Mouse (Mus musculus) embryonic facial prominence, embryonic 13.5 days (tissue): ENCODE results near the gene Agt. TPM values are rescaled to one million over a fixed set of nuclear protein-coding genes. Genes with fewer than 3 reads are reported as not detected.

Source experiments
- ATAC-seq: fragments of 200-750 bp; cut with Nextera tagmentation; 2 replicates; pipeline ENCODE4 v1.8.0; 2017; ENCODE audit warnings: low read depth; ENCODE audit not compliant: insufficient number of reproducible peaks, insufficient read depth, low FRiP score, low TSS enrichment
- H3K27ac ChIP-seq: fragments of 300-500 bp; sonication (generic); 2 replicates; pipeline ENCODE4 v1.5.1; 2015; ENCODE audit warnings: moderate library complexity, mild to moderate bottlenecking, inconsistent platforms
- H3K27me3 ChIP-seq: fragments of 300-500 bp; sonication (generic); 2 replicates; pipeline ENCODE4 v1.6.1; 2015; ENCODE audit warnings: mild to moderate bottlenecking, inconsistent platforms
- H3K36me3 ChIP-seq: fragments of 300-500 bp; sonication (generic); 2 replicates; pipeline ENCODE4 v1.6.1; 2015; ENCODE audit warnings: mild to moderate bottlenecking, inconsistent platforms
- H3K4me1 ChIP-seq: fragments of 300-500 bp; sonication (generic); 2 replicates; pipeline ENCODE4 v1.6.1; 2015; ENCODE audit warnings: inconsistent platforms
- H3K4me2 ChIP-seq: fragments of 300-500 bp; sonication (generic); 2 replicates; pipeline ENCODE4 v1.6.1; 2015; ENCODE audit warnings: moderate library complexity, mild to moderate bottlenecking, inconsistent platforms
- H3K4me3 ChIP-seq: fragments of 300-500 bp; sonication (generic); 2 replicates; pipeline ENCODE4 v1.5.1; 2015; ENCODE audit warnings: mild to moderate bottlenecking, inconsistent platforms
- H3K9ac ChIP-seq: fragments of 300-500 bp; sonication (generic); 2 replicates; pipeline ENCODE4 v1.6.1; 2015; ENCODE audit warnings: mild to moderate bottlenecking, inconsistent platforms
- H3K9me3 ChIP-seq: fragments of 300-500 bp; sonication (generic); 2 replicates; pipeline ENCODE4 v1.6.1; 2016; ENCODE audit warnings: inconsistent platforms
- WGBS: fragments of 180-500 bp; shearing (Covaris S2); methylation state at CpG from one replicate; pipeline ENCODE4 v1.1.7; 2015; ENCODE audit warnings: mixed read lengths; 5-methylcytosine and 5-hydroxymethylcytosine counted together
- polyA plus RNA-seq: library from polyadenylated mRNA; unstranded; fragments of >200 nt; fragmentation: Nextera tagmentation; extraction: Ambion mirVana; gene quantifications from 2 replicates; pipeline ENCODE4 v1.2.1, GENCODE M21; 2015

The Agt gene
- 0.28 and 1.9 TPM in 2 replicates for polyA plus RNA-seq

DNA sequence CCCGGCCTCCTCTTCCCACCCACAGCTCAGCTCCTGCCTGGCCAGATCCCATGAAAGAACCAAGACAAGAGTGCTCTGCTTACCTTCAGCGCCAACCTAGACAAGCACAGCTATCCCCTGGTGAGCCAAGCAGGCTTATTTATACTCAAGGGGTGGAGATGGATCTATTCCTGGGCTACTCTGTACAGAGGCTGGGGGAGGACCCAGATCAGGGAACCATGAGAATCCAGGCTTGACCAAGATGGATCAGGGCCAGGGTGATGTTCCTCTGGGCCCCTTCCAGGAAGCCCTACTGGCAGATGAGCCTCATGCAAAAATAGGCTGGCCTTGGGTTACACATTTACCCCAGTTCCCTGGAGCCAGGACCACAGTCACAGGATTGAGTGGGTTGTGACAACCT lies at the start of gene Agt:
Gene Agt (minus strand): TSS at position 114 of the 400 bp plus-strand sequence.
- no peak within 1 kb of the TSS for H3K4me2 ChIP-seq
- no peaks in the 10 kb centered on the region for H3K27me3 ChIP-seq
- no peak within 1 kb of the TSS for H3K9ac ChIP-seq
- no peaks in the 10 kb centered on the region for H3K9me3 ChIP-seq
- no peak within 1 kb of the TSS for H3K4me3 ChIP-seq
- no peaks in the 10 kb centered on the region for H3K36me3 ChIP-seq
- 63% methylated on average over 2 of the region's 2 CpGs for WGBS
- peaks cover 24% of the 10 kb centered on the region for H3K4me1 ChIP-seq
- no peak for ATAC-seq
- H3K27ac ChIP-seq: no peak within 1 kb of the TSS

DNA sequence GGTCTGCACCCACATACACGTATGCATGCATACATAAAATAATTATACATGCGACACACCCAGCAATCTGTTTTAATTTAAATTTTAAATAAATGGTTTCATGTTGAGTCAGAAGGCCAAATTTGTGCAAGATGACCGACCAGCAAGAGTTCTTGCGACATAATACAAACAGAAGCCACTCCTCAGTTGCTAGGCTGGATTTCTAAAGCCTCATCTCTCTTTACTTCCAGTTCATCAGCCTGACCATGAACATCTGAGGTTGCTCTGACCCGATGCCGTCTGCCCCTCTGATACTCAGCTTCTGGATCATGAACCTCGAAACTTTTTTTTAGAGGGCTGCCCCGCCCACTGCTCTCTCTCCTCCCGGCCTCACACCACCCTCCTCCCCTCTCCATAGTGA lies 48.7 kb upstream of the Agt start:
- Histone ChIP-seq H3K4me1 (0 out of 2 replicates have a peak, but pooled peaks cover 7% of the 10 kb centered on the region), H3K27ac (no peak overlapping the region), H3K36me3 (no peaks in the 10 kb centered on the region), H3K9me3 (no peaks in the 10 kb centered on the region), H3K9ac (no peak overlapping the region), H3K27me3 (peaks cover 12% of the 10 kb centered on the region), H3K4me3 (no peak overlapping the region), H3K4me2 (no peak overlapping the region)
- WGBS: 58% methylated on average over 9 of the region's 9 CpGs
- ATAC-seq: no peak

DNA sequence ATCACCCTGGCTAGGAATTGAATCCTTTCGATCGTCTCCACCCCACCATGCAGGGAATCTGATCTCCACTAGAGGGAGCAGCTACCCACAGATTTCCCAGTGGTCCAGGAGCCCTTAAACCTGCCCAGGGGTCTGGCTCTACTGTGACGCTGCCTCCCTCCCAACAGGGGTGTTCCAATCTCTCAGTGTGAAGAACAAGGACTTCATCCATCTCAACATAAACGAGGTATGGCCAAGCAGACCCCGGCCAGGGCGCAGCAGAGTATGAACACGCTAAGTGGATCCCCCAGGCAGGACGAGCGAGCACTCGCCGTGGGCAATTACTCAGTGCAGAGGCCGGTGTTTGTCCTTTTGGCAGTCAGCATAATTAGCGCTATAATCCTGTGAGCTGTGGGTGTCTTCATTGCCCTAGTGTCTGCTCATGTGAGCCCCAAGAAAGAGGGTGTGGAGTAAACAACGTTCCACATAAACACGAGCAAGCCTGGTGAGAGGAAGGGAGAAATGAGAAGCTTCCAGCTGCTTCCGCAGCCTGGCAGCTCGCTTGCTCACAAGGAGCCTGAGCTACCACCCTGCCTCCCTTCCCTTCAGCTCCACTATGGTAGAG lies 47.9 kb upstream of the Agt start:
- H3K4me3 ChIP-seq: peak overlapping the region; percentile 43
- H3K4me1 ChIP-seq: 0 out of 2 replicates have a peak, but pooled peaks cover 7% of the 10 kb centered on the region
- peak; percentile 50; the same call in 1 of the 2 replicates for ATAC-seq
- H3K27ac ChIP-seq: no peak overlapping the region
- no peaks in the 10 kb centered on the region for H3K9me3 ChIP-seq
- H3K4me2 ChIP-seq: peak overlapping the region; percentile 78
- peak overlapping the region; percentile 61 for H3K9ac ChIP-seq
- 9% methylated on average over 17 of the region's 17 CpGs for WGBS
- H3K36me3 ChIP-seq: no peaks in the 10 kb centered on the region
- H3K27me3 ChIP-seq: peaks cover 12% of the 10 kb centered on the region

DNA sequence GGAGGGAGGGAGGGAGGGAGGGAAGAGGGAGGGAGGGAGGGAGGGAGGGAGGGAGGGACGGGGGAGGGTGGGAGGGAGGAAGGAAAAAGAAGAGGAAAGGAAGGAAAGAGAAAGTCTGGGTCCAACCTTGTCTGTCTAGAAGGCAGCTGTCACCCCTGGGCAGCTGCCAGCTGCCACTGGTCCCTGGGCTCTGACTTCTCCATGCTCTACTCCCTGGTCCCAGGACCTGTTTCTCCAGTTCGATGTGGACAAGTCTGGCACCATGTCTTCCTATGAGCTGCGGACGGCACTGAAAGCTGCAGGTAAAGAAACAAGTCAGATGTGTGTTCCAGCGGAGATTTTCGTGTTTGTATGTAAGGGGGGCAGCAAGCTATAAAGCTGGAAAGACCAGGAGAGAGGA lies 44.8 kb upstream of the Agt start:
- no peak overlapping the region for H3K4me3 ChIP-seq
- H3K27ac ChIP-seq: no peak overlapping the region
- WGBS: 78% methylated on average over 5 of the region's 6 CpGs
- no peak for ATAC-seq
- no peak overlapping the region for H3K9ac ChIP-seq
- peaks cover 12% of the 10 kb centered on the region for H3K27me3 ChIP-seq
- no peaks in the 10 kb centered on the region for H3K36me3 ChIP-seq
- H3K4me2 ChIP-seq: no peak overlapping the region
- H3K4me1 ChIP-seq: 0 out of 2 replicates have a peak, but pooled peaks cover 7% of the 10 kb centered on the region
- no peaks in the 10 kb centered on the region for H3K9me3 ChIP-seq

DNA sequence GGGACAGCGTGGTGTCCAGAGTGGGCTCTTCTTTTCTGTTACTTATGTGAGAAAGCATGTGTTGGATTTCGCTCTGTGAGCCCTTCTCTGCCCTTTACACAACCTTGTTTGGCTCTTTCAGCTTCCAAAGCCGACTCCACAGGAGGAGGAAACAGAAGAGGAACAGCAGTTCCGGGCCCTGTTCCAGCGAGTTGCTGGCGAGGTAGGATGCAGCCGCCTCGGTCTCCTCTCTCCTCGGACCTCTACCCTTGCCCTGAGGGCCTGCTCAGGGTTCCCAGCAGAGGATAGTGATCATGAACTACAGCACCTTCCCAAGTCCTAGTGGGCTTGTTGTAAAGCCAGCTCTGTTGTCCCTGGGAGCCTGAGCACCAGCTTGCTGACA lies 39.5 kb upstream of the Agt start:
- no peak overlapping the region for H3K4me3 ChIP-seq
- no peak overlapping the region for H3K27ac ChIP-seq
- H3K9ac ChIP-seq: no peak overlapping the region
- H3K4me2 ChIP-seq: no peak overlapping the region
- H3K9me3 ChIP-seq: no peaks in the 10 kb centered on the region
- H3K4me1 ChIP-seq: no peaks in the 10 kb centered on the region
- 0 out of 2 replicates have a peak, but pooled peaks cover 3% of the 10 kb centered on the region for H3K27me3 ChIP-seq
- ATAC-seq: no peak
- H3K36me3 ChIP-seq: no peaks in the 10 kb centered on the region
- WGBS: 71% methylated on average over 9 of the region's 9 CpGs

DNA sequence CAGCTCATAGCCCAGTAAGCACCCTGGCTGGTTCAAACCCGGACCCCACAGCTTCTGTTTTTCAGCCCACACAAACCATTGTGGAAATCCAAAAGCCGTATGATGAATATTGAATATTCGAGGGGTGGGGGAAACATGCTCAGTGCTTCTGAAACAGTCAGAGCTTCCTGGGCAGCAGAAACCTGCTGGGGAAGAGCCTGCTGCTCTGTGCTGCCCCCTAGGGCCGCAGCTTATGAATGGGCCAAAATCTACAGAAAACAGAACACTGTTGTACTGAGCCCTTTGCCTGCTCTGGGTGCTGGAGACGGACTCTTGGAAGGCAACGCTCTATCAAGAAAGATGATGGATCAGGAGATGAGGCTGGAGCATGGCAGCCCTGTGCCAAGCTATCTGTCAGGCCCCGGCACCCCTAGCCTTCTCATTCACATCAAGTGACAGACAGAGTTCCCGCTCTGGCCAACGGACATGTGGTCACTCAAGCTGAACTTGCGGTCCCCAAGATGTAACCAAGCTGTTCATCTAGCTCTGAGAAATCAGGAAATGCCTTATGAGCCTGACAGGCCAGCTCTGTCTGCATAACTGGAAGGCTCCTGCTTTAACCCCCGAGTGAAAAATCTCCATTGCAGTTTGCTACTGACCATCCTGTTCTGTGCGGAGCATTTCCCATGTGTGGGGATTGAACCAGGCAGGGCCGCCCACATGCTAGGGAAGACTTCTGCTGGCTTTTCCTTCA lies 38.9 kb upstream of the Agt start:
- H3K4me2 ChIP-seq: no peak overlapping the region
- WGBS: 76% methylated on average over 13 of the region's 13 CpGs
- no peak overlapping the region for H3K27ac ChIP-seq

DNA sequence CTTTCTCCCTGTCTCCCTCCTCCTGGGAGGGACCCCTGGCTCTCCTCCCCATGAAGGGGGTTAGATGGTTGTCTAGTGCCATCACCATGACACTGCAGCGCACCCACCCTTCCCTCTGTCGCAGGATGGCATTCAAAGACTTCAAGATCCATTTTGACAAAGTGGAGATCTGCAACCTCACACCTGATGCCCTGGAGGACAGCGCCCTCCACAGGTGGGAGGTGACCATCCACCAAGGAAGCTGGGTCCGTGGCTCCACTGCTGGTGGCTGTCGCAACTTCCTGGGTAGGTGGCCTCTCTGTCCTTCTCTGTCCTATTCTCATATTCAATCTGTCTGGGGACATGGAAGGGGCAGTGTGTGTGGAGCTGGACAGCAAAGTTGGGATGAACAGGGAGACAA lies 34.6 kb upstream of the Agt start:
- no peak overlapping the region for H3K4me2 ChIP-seq
- H3K27ac ChIP-seq: no peak overlapping the region
- no peaks in the 10 kb centered on the region for H3K36me3 ChIP-seq
- 0 out of 2 replicates have a peak, but pooled peaks cover 3% of the 10 kb centered on the region for H3K27me3 ChIP-seq
- H3K9me3 ChIP-seq: no peaks in the 10 kb centered on the region
- no peak for ATAC-seq
- H3K4me1 ChIP-seq: no peaks in the 10 kb centered on the region
- H3K9ac ChIP-seq: no peak overlapping the region
- H3K4me3 ChIP-seq: no peak overlapping the region
- WGBS: 70% methylated on average over 5 of the region's 5 CpGs

More for the DNA sequence above, 38.9 kb upstream of the Agt start:
- Histone ChIP-seq H3K27me3 (0 out of 2 replicates have a peak, but pooled peaks cover 3% of the 10 kb centered on the region), H3K4me1 (no peaks in the 10 kb centered on the region), H3K4me3 (no peak overlapping the region), H3K36me3 (no peaks in the 10 kb centered on the region), H3K9me3 (no peaks in the 10 kb centered on the region), H3K9ac (no peak overlapping the region)
- no peak for ATAC-seq

DNA sequence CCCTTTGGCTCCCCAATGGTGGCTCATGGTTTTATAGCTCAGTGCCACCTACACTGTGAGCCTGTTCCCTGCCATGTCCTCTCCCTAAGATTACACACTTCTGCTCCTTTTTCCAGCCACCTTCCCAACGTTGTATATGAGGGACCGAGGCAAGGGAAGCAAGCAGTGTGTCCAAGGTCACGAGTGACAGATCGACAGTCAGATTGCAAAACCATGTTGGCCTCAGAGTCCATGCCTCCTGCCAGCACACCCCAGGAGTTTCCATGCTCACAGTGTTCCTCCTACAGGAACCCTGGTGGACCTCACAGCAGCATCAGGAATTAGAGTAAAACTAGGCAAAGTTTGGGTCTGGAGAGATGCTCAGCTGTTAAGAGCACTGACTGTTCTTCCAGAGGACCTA lies 19.9 kb upstream of the Agt start:
- Histone ChIP-seq H3K4me2 (no peak overlapping the region), H3K27ac (no peak overlapping the region), H3K27me3 (no peaks in the 10 kb centered on the region), H3K9ac (no peak overlapping the region), H3K9me3 (no peaks in the 10 kb centered on the region), H3K4me1 (peaks cover 7% of the 10 kb centered on the region; the same call in 1 of the 2 replicates), H3K4me3 (no peak overlapping the region), H3K36me3 (no peaks in the 10 kb centered on the region)
- ATAC-seq: no peak
- 80% methylated on average over 4 of the region's 4 CpGs for WGBS

DNA sequence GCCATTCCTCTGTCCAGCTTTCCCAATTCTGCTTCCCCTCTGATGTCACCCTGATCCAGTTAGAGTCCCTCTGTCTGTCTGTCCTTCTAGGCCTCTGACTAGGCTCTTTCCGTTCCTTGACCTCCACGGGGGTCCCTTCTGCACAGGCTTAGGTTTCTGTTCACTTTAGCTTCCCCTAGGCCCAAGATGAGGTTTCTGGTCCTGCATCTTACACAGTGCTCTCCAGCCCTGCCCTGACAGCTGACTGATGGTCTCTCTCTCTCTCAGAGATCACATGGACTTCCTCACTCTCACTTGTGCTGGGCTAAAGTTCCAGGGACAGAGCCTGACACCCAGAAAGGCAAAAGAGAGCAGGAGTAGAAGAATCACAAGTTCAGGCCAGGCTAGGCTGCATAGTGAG lies 17.1 kb upstream of the Agt start:
- H3K9ac ChIP-seq: no peak overlapping the region
- ATAC-seq: no peak
- no peaks in the 10 kb centered on the region for H3K27me3 ChIP-seq
- H3K9me3 ChIP-seq: no peaks in the 10 kb centered on the region
- H3K4me3 ChIP-seq: no peak overlapping the region
- no peak overlapping the region for H3K4me2 ChIP-seq
- WGBS: 75% methylated on average over 2 of the region's 2 CpGs
- peaks cover 7% of the 10 kb centered on the region; the same call in 1 of the 2 replicates for H3K4me1 ChIP-seq
- no peak overlapping the region for H3K27ac ChIP-seq
- no peaks in the 10 kb centered on the region for H3K36me3 ChIP-seq

DNA sequence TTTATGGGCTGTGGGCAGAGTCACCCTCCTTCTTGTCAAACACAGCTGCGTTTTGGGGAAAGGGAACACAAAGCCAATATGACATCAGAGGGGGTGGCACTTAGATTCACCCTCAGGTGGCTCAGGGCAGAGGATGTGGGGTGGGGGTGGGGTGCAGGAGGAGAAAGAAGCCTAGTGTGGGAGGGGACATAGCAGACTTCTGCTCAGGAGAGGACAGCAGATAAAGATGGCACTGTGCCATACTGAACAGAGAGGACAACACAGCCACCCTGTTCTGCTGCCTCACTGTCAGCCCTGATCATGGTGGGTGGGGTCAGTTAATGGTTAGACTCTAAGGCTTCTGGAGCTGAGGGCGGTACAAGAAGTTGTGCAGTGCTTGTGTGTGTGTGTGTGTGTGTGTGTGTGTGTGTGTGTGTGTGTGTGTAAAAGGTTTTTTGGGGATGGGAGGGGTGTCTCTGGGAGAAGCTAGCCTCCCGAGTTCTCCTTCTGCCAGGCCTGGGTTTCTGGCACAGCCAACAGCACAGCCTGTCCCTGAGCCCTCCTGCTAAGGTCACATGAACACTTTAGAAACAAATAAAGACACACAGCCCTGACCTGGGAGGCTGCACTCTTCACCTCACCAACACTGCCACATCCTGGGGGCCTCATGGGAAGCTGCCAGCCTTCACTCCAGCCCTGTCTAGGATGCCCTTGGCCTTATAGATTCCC lies 16.4 kb upstream of the Agt start:
- Histone ChIP-seq H3K4me1 (peaks cover 7% of the 10 kb centered on the region; the same call in 1 of the 2 replicates), H3K9me3 (no peaks in the 10 kb centered on the region), H3K27ac (no peak overlapping the region), H3K4me3 (no peak overlapping the region), H3K36me3 (no peaks in the 10 kb centered on the region), H3K4me2 (no peak overlapping the region), H3K27me3 (no peaks in the 10 kb centered on the region), H3K9ac (0 out of 2 replicates have a peak overlapping the region, but pooled peaks have one; percentile 3)
- ATAC-seq: no peak
- WGBS: 51% methylated on average over 3 of the region's 3 CpGs

DNA sequence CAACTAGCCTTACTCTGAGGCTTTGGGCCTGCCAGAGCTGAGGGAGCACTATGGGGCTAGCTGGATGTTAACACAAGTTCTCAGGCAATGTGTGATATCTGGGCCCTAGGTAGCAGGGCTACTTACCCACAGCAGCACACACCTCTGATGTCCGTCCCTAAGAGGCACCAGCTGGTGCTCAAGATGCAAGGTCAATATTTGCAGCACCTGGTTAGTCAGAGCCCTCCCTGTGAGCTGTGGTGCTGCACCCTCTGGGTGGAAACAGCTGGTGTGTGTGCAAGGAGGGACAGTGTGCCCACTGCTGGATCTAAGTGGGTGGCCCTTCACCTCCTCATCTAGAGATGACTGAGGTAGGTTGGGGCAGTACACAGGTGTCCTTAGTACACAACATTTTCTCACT lies 7.2 kb upstream of the Agt start:
- Histone ChIP-seq H3K27ac (no peak overlapping the region), H3K4me1 (peaks cover 15% of the 10 kb centered on the region), H3K9me3 (no peaks in the 10 kb centered on the region), H3K9ac (no peak overlapping the region), H3K36me3 (no peaks in the 10 kb centered on the region), H3K27me3 (no peaks in the 10 kb centered on the region), H3K4me2 (no peak overlapping the region), H3K4me3 (no peak overlapping the region)
- WGBS: 67% methylated on average over 1 of the region's 1 CpGs
- no peak for ATAC-seq
